Mouse (Mus musculus) embryo, embryonic 11.5 days (tissue): ENCODE data around the gene Oog2.
"Not testable (repeated sequence)": the region's sequence is repeated elsewhere in the genome, so short reads cannot be mapped to it uniquely, and the experiment has no call there.

Experiments
- DNase-seq: peaks from one replicate; pipeline ENCODE4 v3.0.0-alpha.2; 2012; ENCODE audit warnings: low read depth, low spot score

Oog2 gene

DNA sequence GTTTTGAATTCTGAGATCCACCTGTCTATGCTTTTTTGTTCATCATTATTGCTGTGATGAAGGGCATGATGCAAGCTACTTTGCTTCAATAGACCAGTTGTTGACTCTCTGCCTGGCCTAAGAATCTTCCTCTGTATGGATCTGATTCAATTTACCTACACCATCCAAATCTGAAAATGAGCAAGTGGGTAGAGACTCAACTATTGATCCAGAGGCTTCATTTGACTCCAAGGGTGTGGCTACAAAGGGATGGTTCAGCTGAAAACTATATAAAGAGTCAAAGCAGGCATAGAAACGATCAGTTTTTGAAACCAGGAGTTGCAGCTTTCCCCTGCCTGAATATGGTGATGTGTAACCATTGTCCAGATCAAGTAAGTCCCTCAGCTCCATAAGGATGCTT, at the start of gene Oog2:
Gene Oog2 (plus strand): TSS at position 301 of the 400 bp plus-strand sequence.
- DNase-seq = no peak

DNA sequence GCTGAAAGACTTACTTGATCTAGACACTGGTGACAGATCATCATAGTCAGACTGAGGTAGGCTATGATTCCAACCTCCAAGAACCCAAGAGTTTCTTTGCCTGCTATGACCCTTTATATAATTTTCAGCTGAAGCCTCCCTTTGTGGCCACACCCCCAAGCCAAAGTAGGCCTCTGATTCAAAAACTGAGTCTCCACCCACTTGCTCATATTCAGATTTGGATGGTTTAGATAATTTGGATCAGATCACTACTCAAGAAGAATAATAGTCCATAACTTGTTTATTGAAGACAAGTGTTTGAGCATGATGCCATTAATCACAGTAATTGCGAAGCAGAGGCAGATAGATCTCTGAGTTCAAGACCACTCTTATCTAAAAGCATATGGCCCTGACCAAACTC, 28.0 kb upstream of the Oog2 start, which contains the start of gene Oog3:
Gene Oog3 (minus strand): TSS at position 101 of the 400 bp plus-strand sequence.
- no peak for DNase-seq

DNA sequence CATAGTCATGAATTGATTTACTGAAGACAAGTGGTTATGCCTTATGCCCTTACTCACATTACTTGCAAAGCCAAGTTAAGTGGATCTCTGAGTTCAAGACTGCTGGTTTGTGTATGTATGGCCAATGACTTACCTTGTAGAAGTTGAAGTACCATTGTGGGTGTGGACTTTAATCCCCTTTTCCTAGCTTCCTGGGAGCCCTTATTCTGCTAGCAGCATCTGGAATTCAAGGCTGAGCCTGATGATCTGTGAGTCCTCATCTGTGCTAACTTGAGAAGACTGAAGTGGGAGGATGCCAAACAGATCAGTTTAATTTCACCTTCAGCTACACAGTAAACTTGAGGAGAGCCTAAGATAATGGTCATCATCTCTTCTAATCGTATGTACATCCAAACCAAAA, 22.7 kb downstream of the Oog2 start, which contains the start of gene C87977:
Gene C87977 (minus strand): TSS at position 101 of the 400 bp plus-strand sequence.
- not testable (repeated sequence) for DNase-seq
